Mouse (Mus musculus) cerebellum, postnatal 14 days (tissue): ENCODE measurements around the gene Adamtsl1.

Experiments used
- DNase-seq, 2 experiments: peaks; one replicate each; pipeline ENCODE4 v3.0.0; 2021; ENCODE audit warnings: mixed read lengths in 2 of 2

Gene Adamtsl1

DNA sequence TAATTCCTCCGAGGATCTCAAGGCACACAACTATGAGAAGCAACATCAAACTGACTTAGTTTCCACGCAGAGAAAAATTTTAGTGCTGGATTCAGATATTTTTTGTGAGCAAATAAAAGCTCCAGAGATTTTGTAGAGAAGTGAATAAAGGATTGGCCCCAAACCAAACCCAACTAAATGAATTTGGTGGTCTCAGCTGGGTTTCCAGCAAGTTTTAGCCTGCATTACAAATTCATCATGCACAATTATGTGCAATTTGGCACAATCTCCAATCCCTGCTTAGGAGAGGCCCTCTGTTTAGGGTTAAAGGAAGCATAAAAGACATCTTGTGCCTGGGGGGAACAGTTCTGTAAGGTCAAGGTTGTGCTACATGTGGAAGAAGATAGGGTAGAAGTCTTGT is 427.9 kb downstream of the Adamtsl1 start:
- no peak for DNase-seq

DNA sequence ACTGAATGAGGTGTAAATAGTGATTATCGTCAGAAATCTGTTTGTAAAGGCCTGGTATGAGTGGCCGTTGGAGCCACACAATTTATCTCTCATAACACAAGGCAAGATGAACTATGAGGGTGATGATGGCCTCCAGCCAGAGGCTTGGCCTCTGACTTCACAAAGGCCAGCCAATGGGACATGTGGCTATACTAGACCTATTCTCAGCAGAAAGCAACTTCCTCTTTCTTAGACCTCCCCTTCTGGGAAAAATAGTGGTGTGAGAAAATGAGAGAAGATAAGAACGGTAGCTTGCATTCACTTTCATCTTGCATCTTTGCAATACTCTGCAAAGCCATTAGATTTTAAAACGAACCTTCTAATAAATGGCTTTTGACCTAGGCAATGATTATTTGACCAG is 439.6 kb downstream of the Adamtsl1 start:
- DNase-seq = peak in 1 of 2 experiments; percentile 7

DNA sequence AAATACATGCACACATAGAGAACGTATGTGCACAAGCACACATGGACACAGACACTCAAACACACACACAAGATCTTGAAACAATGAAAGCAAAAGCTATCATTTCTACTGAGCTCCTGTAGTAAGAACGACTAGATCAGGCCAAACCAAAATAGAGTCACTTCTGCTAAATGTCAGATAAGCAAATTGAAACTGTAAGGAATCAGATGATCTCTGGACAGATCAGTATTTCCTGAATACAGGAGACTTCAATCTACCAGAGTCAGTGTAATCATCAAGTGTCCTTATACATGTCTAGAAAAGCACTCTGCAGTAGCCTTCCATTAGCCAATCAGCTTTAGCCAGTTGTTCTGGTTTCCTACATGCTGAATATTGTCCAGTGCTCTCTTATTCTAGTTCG is 441.4 kb downstream of the Adamtsl1 start:
- DNase-seq = no peak

DNA sequence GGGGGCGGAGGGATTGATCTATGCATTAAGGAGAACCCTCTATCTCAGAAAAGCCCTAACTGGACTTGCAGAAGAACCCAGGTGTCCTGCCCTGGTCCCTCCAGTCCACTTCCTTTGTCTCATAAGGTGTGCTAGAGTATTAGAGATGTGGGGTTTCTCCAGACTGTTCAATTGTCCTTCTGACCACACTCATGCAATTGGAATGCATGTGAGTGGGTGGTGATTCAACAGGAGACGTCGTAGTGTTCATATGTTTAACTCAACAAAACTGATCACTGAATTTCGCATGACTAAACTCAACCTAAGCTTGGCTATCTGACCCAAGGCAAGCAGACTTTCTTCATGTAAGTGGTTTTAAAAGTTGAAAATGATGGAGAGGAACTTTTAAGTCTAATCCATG is 443.3 kb downstream of the Adamtsl1 start:
- DNase-seq = no peak

DNA sequence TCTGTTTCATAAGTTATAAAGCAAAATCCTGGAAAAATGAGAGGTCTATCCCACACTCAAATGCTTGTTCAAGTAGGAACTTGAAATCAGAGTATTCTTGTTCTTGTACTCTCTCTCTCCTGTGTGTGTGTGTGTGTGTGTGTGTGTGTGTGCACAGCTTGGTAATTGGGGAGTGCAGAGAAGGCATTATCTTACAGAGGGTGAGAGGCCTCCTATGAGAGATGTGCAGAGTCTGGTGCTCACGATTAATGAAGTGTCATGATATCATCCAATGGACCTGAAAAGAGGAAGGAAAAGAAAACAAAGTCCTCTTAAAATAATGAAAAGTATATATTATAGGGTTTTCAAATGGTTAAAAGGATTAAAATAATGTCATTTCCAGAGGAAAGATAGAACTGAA is 443.9 kb downstream of the Adamtsl1 start:
- no peak for DNase-seq

DNA sequence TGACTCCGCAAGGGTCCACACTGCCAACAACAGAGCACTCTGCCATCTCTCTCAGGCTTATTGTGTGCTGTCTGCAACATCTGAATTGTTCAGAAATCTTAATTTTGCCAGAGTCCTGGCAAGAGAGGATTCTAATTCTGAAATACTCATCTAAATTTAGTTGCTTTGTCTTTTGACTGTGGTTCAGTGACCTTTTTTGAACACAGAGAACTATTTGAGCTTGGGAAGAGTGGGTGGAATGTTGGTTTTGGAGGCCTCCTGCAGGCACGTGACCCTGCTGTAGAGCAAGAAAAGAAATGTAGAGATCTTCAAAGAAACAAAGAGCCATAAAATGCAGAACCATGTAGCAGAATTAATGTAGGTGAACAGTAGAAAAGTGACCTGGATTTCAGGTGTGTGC is 445.0 kb downstream of the Adamtsl1 start:
- DNase-seq = no peak

DNA sequence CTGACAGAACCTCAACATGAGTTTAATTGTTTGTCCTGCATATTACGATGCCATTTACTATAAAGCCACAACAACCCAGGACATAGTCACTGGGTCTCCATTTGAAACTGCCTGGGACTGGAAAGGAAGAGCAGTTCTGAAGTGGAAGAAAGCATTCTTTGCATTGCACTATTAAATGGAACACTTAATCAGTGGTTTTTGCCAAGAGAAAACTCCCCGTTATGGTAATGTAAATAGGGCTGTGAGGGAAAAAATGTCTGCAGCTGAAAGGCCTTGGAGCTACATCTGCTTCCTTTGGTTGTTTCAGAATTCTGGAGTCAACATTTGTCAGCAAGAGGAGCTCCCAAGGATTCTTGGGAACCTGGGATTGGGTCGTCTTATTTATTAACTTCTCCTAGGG is 462.2 kb downstream of the Adamtsl1 start:
- DNase-seq = no peak

DNA sequence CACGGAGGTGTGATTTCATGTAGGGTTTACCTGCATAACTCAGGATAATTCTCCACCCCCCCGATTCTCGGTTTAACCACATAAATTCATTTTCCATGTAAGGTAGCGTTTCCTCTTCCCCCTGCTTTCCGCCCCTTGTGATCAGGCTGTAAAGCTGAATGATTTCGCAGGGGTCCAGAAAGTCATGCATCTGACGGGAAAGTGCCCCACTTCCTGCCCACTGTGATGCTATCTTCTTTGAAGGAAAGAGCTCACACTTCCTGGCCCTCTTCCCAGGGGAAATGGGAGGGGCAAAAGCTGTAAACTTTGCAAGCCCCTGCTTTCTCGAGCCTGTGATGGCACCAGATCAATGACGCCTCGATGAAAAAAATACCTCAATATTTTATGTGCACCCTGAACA is 465.2 kb downstream of the Adamtsl1 start:
- DNase-seq = no peak

DNA sequence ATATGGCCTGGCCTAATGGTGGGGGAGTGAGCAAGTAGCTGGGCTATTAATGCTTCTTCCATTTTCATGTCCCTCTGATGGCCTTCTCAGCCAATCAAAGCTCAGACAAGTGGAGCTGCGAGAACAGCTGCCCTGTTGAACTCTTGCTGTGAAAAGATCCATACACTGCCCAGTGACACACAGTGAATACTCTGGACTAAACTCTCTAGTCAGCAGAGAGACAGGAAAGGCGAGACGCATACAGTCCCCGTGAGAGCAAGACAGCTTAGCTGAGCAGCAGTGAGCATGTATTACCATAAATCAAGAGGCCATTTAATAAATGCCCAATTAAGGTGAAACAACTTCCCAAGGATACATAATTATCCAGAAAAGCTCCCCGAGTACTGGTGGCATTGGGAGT is 492.6 kb downstream of the Adamtsl1 start:
- DNase-seq = no peak

DNA sequence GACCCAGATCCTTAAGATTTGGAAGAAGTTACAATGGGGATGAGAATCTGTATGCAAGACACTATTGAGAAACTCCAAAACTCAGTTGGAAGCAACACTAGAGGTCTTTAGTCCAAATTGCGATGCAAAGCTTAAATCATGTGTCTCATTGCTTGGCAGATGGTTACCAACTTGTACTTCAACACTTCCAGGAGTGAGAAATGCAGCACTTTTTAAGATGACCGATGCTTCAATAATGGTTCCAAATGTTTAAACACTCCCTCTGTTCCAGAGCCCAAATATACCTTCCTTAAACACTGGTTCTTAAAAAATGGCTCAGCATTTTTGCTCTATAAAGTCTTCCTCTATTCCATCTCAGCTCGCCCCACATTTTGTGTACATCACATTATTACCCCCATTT is 499.7 kb downstream of the Adamtsl1 start:
- no peak for DNase-seq

DNA sequence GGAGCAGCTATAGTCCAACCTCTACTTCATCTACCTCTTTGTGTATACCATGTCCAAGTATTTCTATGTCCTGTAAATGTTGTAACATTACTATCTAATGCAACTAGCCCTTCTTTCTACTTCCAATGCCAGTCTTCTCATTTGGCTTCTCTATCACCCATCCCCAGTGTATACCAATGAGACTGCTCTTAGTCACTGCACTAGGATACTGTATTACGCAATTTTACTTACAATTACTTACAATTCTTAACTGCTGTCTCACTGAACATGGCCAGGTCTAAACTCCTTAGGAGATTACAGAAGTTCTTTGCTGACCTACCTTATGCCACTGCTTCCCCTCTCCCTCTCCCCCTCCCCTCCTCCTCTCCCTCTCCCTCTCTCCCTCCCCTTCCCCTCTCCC is 505.0 kb downstream of the Adamtsl1 start:
- no peak for DNase-seq

DNA sequence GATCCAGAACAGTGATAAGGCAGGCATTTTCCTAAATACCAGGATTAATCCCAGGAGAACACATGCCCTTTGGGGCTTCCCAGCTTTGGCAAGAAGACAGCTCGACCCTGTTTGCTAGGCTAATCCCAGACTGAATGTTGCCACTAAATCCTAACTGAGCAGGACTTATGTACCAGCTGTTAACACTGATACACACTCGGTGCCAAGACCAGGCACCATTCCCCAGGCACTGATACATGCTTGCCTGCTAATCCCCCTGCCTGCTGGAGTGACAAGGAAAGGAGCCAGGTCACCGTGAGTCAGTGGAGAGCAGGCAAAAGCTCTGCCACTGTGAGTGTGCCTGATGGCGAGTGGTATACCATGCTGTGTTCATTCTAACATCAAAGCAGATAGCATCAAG is 505.6 kb downstream of the Adamtsl1 start:
- DNase-seq = peak; percentile 70 to 71

DNA sequence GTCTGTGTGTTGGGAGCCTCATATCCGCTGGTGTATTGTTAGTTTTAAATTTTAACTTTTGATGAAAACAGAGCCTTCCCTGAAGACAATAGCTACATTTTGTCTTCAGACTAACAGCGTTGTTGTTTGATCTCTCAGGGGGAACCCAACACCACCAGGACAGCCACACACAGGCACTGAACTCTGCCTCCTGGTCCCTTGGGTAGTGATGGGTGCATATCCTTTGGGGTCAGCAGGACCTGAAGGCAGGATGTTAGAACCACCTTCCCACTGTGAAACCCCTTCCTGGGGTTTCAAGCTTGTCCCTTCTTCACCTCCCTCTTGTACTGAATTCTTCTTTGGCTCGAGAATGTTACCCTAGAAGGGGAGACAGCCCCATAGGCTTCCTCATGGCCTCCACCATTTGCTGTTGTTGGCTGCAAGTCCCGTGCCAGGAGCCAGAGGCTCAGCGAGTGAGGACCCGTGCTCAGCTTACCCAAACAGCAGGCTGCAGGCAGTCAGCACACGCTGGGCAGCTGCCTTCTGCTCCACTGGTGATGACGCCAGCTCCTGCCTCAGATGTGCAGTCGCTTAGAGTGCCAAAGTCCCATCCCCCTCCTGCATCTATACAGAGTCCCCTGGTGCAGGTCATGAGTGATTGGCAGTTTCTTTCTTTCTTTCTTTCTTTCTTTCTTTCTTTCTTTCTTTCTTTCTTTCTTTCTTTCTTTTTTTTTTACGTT is 506.6 kb downstream of the Adamtsl1 start:
- peak; percentile 62 to 68 for DNase-seq

DNA sequence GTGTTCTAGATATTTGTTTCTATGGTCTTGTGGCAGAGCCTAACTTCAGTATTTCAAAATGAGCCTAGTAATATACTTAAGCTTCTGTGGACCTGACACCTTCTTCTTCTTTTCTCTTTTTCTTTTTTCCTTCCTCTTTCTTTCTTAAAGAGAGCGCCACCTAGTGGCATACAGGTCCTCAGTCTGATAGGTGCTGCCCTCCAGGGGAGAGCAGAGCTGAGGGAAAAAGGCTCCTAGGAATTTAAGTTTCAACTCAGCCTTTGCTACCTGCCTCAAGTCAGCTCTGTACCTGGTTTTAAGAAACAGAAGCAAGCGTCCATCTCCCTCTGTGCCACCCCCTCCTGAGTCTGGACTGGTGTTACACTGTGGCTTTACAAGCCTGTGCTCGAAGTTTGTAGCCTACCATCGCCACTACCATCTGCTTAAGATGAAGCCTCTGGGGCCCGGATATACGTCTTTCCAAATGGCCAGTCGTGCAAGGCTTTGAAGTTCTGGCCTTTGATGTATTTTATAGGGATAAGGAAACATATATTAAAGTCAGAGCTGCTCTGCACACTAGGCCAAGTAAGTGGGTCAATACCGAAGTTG is 510.7 kb downstream of the Adamtsl1 start:
- peak; percentile 42 to 47 for DNase-seq

DNA sequence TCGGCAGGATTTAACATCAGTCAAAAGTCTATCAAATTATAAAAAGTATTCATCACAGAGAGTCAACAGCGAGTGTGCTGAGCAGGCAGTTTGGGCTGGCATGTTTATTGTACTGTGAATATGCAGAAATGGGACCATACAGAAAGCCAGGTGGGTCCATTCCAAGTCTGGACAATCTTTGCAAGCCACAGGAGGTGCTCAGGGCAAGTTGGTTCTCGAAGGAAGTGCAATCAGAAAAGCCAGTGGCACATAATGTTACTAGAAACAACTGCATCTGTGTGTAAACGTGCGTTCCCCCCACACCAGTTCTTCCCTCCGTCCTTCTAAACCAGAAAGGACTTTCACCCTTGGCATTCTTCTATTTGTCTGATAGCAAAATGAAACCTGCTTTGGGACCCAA is 515.5 kb downstream of the Adamtsl1 start:
- peak in 1 of 2 experiments; percentile 40 for DNase-seq

DNA sequence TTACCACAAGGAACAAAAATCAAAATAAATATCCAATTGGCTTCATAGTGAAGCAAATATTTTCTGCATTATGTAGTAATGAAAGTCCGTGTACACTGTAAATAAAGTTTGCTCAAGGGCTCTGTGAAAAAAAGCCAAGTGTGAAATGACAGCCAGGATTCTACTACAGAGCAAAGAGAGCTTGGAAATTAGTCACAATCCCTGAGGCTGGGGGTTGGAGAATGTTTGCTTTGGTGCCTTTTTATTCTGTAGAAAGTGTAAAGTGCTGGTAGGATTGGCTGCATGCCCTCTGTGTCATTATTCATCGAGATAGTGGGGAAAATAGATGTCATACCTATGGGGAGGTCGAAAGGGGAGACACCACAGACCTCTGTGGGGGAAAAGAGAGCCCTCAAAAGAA is 516.2 kb downstream of the Adamtsl1 start:
- DNase-seq = no peak

DNA sequence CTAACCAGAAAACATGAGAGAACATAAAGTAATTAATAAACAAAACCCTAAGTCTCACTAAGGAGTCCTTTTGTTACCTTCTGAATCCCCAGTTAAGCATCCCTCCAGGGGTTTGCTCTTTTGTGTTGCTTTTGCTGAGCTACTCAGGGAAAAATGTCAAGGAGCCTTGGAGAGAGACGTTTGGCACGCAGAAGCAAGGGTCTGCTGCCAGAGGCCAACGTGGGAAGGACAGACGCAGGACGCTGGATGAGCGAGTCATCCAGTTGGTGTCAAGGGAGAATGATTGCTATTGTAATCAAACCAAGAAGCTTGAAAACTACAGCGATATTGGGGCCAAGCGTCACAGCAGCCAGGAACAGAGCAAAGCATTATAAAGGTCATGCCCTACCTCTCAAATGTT is 517.1 kb downstream of the Adamtsl1 start:
- no peak for DNase-seq

DNA sequence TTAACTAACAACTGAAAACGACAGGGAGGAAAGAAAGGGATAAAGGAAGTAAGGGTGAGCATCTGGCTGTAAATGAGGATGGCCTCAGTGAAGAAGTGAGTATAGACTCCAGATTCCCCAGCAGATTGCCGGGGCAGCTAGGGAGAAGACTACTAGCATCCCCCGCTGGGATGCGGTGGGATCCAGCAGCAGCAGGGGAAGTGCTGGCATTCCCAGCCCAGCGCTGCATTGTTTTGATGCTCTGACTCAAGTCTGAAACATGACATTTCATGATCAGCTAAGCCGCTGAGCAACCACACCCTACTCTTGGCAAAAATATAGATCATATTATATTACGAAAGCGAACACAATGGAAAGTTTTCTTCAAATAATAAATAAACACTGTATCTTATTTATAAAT is 526.9 kb downstream of the Adamtsl1 start:
- DNase-seq = no peak

DNA sequence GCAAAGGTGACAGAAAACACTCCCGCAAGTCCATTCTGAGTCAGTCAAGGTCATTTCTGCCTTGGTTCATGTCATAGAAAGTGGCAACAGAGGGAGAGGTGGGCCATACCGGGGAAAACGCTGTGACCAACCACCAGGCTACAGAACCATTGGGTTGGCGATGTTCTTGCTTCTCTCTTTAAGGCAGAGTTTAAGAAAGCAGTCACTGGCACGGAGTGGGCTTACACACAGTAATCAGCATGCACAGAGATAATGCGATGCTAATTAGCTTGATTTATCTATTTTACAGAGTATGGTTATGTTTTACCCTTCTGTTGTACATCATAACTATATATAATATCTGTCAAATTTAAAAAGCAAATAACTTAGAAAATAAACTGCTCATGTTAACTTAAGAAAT is 531.5 kb downstream of the Adamtsl1 start:
- no peak for DNase-seq

DNA sequence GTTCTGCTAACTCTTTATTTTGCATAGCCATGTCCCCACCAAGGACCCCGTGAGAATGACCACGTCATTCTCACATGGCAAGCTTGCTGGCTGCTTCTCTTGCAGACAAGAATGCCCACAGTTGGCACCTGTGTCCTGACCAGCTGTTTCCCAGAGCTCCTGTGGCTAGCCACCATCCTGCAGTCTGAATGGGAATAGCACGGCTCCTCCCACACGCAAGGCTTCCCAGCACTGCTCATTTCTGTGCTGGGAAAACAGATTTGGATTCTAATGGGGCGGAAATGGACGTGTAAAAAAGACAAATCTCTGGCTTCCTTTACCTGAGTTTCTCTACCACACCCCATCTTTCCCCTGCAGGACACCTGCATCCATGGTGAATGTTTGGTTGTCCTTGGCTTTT is 531.9 kb downstream of the Adamtsl1 start:
- DNase-seq = peak; percentile 83 to 86

DNA sequence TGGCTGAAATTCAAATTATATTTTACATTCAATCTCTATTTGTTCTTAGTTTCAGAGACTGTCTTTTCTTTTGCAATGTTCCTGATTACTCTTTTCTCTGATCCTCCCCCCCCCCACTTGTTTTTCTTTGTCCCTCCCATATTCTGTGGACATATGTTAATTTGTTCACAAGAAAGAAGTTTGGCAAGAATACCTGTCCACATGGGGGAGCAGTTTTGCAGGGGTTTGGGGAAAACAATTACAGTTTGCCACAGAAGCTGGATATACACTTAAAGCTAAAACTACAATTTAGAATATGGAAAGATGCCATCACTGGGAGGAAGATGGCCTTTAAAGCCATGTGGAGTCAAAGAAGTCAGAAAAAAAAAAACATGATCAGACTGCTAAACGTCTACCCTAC is 532.9 kb downstream of the Adamtsl1 start:
- peak; percentile 41 to 49 for DNase-seq

DNA sequence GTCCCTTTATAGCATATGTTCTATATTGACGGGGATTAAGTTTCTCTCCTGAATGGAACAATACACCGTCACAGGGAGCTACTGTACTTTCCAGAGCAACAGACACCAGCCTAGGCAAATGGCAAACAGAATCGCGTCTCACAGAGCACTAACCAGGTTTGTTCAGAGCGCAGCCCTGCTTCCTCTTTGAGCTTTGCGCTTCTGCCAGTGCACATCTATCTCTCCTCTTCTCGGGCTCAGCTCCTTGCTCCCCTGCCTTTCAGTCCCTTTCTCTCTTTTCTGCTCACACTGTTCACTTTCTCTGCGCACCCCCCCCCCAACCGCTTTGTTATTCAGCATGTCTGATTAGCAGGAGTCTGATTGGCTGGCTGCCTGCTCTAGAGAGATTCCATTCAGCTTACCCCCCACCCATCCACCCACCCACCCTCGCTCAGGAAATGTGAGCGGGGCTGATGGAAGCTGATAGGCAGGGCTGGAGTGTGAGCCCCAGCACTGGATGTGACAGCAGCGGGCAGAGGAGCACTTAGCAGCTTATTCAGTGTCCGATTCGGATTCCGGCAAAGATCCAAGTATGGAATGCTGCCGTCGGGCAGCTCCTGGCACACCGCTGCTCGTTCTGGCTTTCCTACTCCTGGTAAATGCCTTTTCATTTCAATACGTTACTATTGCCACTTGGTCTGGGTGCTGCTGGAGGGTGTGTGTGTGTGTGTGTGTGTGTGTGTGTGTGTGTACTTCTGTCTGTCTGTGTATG is 539.7 kb downstream of the Adamtsl1 start:
- DNase-seq = peak; percentile 71 to 77

DNA sequence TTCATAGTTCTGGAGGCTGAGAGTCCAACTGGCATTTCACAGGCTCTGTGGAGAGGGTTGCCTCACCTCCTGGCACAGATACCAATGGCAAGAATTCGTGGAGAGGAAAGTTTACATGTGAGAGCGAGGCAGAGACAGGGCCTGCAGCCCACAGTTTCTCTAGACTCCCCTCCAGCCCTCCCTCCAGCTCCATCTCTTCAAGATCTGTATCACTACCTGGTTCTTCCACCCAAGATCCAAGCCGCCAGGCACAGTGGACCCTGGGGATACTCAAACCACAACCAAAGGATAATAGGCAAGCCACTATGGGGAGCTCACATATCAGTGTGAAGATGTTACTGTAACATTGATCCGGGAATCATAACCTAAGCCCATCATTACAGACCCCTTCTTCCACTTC is 546.6 kb downstream of the Adamtsl1 start:
- no peak for DNase-seq

DNA sequence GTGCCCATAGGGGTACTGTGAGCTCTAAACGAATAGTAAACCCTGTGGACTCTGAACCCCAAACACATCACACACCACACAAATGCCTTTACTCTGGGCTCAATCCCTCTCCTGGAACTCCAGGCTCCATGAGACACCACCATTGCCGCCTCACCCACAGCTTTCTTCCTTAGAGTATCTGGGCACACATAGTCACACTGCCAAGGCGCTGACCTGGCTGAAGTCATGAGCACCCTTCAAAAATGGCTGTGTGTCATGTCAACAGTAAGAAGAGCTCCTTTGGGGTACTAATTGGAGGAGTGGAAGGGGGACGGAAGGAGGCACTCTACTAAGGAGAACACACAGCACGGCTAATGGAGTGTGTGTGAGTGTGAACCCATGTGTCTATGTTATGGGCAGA is 554.4 kb downstream of the Adamtsl1 start:
- no peak for DNase-seq
